Mouse (Mus musculus): Measurements from ENCODE around the gene Slc22a21. TPM values are rescaled to one million over a fixed set of nuclear protein-coding genes. Genes with fewer than 3 reads are reported as not detected.
"Not testable (repeated sequence)": the region's sequence is repeated elsewhere in the genome, so short reads cannot be mapped to it uniquely, and the experiment has no call there.

The Slc22a21 gene
- polyA plus RNA-seq, 1 experiment from 2014 or later, result 5.0 TPM

DNA sequence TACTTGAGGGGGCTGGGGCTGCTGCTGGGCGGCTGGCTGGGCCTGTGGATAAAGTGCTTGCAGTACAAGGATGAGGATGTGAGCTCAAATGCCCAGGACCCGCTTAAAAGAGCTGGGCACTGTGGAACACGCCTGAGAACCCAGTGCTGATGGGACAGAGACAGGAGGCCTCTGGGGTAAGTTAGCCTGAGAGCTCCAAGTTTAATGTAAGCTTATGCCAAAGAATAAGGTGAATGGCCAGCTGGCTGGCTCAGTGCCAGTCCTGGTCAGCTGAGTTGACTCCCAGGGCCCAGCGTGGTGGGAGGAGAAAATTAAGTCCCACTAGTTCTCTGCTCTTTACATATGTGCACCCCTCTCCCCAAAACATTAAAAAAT, 48.2 kb downstream of the Slc22a21 start:
- ATAC-seq (ENCODE audit: insufficient number of reproducible peaks, low FRiP score, low TSS enrichment, low read depth); H3K4me1 ChIP-seq; H3K9me3 ChIP-seq (replicated peaks); H3K27me3 ChIP-seq; H3K4me2 ChIP-seq (replicated peaks); H3K36me3 ChIP-seq; H3K4me3 ChIP-seq (replicated peaks); H3K9ac ChIP-seq; H3K27ac ChIP-seq (replicated peaks): not testable (repeated sequence)
- WGBS, result 76% methylated on average over 4 of the region's 4 CpGs

- H3K4me2 ChIP-seq (replicated peaks), result no peak overlapping the region
- H3K4me3 ChIP-seq (replicated peaks), result no peak overlapping the region
- no peaks in the 10 kb centered on the region for H3K36me3 ChIP-seq
- H3K9ac ChIP-seq, result no peak overlapping the region
- H3K4me1 ChIP-seq, result 0 out of 2 replicates have a peak, but pooled peaks cover 6% of the 10 kb centered on the region
- ATAC-seq (ENCODE audit: insufficient number of reproducible peaks, low FRiP score, low TSS enrichment, low read depth), result no peak
- H3K9me3 ChIP-seq (replicated peaks), result no peaks in the 10 kb centered on the region
- H3K27ac ChIP-seq (replicated peaks), result no peak overlapping the region
- 30% methylated on average over 17 of the region's 17 CpGs for WGBS
- H3K27me3 ChIP-seq, result no peaks in the 10 kb centered on the region
These were observed 48.8 kb downstream of the Slc22a21 start for GRCm38 (mm10) chr11:53931091-53931943.

GRCm38 (mm10) chr11:53929741-53930140, 50.4 kb downstream of the Slc22a21 start:
- no peak overlapping the region for H3K4me3 ChIP-seq (replicated peaks)
- H3K9ac ChIP-seq, result no peak overlapping the region
- H3K9me3 ChIP-seq (replicated peaks), result no peaks in the 10 kb centered on the region
- no peaks in the 10 kb centered on the region for H3K27me3 ChIP-seq
- no peak overlapping the region for H3K4me2 ChIP-seq (replicated peaks)
- H3K36me3 ChIP-seq, result no peaks in the 10 kb centered on the region
- H3K4me1 ChIP-seq, result 0 out of 2 replicates have a peak, but pooled peaks cover 6% of the 10 kb centered on the region
- no peak for ATAC-seq (ENCODE audit: insufficient number of reproducible peaks, low FRiP score, low TSS enrichment, low read depth)
- WGBS, result 83% methylated on average over 3 of the region's 3 CpGs
- H3K27ac ChIP-seq (replicated peaks), result no peak overlapping the region

DNA sequence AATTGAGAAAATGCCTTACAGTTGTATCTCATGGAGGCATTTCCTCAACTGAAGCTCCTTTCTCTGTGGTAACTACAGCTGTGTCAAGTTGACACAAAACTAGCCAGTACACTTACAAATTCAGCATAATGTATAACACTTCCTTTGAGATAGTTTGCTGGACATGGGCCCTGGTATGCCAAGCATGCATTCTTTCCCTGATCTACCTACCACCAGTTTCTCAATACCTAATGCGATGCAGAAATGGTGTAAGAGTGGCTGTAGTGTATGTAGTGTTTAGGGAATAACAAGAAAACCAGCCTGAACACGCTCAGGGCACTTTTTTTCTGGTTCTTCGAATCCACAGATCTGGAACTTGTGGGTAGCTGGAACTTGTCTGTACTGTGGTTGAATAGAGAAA, 51.5 kb downstream of the Slc22a21 start:
- H3K4me2 ChIP-seq (replicated peaks), result no peak overlapping the region
- no peak overlapping the region for H3K4me3 ChIP-seq (replicated peaks)
- H3K9ac ChIP-seq, result no peak overlapping the region
- H3K9me3 ChIP-seq (replicated peaks), result no peaks in the 10 kb centered on the region
- no peaks in the 10 kb centered on the region for H3K36me3 ChIP-seq
- no peaks in the 10 kb centered on the region for H3K27me3 ChIP-seq
- WGBS, result 55% methylated on average over 3 of the region's 3 CpGs
- H3K4me1 ChIP-seq, result 0 out of 2 replicates have a peak, but pooled peaks cover 6% of the 10 kb centered on the region
- no peak overlapping the region; the same call in 1 of the 2 replicates for H3K27ac ChIP-seq (replicated peaks)
- ATAC-seq (ENCODE audit: insufficient number of reproducible peaks, low FRiP score, low TSS enrichment, low read depth), result no peak

DNA sequence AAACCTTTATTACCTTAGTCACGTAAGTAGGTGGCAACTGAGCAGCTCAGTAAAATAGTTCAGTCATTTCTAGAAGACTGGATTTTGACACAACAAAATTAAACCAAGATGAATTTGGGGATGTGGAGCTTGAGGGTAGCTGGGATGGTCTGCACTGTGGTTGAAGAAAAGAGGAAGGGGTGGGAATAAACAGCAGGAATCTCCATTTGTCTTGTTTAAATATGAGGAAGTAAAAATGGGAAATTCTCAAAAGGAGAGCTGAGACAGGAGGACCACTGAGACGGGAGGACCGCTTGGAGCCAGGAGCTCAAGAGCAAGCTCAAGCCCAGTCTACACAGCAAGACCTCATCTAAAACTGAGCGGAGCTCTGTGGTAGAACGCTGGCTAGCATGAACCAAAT, 53.8 kb downstream of the Slc22a21 start:
- Histone ChIP-seq H3K4me2 (replicated peaks) (no peak overlapping the region), H3K27ac (replicated peaks) (no peak overlapping the region), H3K9me3 (replicated peaks) (no peaks in the 10 kb centered on the region), H3K36me3 (no peaks in the 10 kb centered on the region), H3K4me1 (0 out of 2 replicates have a peak, but pooled peaks cover 6% of the 10 kb centered on the region), H3K9ac (no peak overlapping the region), H3K4me3 (replicated peaks) (no peak overlapping the region), H3K27me3 (no peaks in the 10 kb centered on the region)
- WGBS, result 90% methylated on average over 5 of the region's 5 CpGs
- ATAC-seq (ENCODE audit: insufficient number of reproducible peaks, low FRiP score, low TSS enrichment, low read depth), result no peak

DNA sequence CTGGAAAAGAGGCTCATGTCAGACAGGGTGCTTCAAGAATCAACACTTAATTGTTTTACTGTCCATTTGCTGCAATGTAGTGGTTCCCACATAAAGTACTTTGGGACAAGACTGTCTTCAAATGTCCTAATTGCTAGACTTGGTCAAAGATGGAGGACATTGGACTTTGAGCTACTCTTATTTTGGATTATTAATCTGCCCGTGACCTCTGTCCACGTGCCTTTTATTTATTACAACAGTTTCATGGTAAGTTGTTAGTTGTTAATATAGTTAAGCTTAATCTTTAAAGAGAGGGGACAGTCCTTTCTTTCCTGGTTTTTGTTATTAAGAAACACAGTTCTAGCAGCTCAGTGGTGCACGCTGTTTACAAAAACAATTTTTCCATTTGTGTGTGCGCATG, 61.3 kb downstream of the Slc22a21 start:
- H3K36me3 ChIP-seq, result no peaks in the 10 kb centered on the region
- no peak overlapping the region for H3K4me3 ChIP-seq (replicated peaks)
- WGBS, result 92% methylated on average over 4 of the region's 4 CpGs
- no peak overlapping the region for H3K27ac ChIP-seq (replicated peaks)
- no peak overlapping the region for H3K4me2 ChIP-seq (replicated peaks)
- H3K9me3 ChIP-seq (replicated peaks), result no peaks in the 10 kb centered on the region
- no peak for ATAC-seq (ENCODE audit: insufficient number of reproducible peaks, low FRiP score, low TSS enrichment, low read depth)
- H3K9ac ChIP-seq, result no peak overlapping the region
- H3K27me3 ChIP-seq, result no peaks in the 10 kb centered on the region
- no peaks in the 10 kb centered on the region for H3K4me1 ChIP-seq

DNA sequence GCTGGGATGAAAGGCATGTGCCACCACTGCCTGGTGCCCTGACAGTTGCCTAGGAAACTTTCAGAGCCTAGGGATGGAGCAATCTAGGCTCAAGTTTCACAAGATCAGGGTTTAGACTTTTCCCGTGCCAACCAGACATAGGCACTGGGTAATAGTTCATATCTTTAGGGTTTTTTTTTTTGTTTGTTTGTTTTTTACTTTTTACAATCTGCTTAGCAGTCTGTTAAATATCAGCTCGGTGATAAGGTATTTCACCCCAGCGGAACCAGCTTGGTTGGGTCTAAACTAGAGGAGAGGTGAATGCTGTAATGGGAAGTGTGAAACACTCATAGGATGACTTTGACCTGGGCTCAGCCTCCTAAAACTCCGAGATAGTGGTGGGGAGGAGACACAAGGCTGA, 69.1 kb downstream of the Slc22a21 start:
- 71% methylated on average over 4 of the region's 4 CpGs for WGBS
- Histone ChIP-seq H3K36me3 (no peaks in the 10 kb centered on the region), H3K27ac (replicated peaks) (no peak overlapping the region), H3K4me1 (no peaks in the 10 kb centered on the region), H3K9ac (no peak overlapping the region), H3K27me3 (no peaks in the 10 kb centered on the region), H3K4me2 (replicated peaks) (no peak overlapping the region), H3K4me3 (replicated peaks) (no peak overlapping the region), H3K9me3 (replicated peaks) (no peaks in the 10 kb centered on the region)
- ATAC-seq (ENCODE audit: insufficient number of reproducible peaks, low FRiP score, low TSS enrichment, low read depth), result no peak

DNA sequence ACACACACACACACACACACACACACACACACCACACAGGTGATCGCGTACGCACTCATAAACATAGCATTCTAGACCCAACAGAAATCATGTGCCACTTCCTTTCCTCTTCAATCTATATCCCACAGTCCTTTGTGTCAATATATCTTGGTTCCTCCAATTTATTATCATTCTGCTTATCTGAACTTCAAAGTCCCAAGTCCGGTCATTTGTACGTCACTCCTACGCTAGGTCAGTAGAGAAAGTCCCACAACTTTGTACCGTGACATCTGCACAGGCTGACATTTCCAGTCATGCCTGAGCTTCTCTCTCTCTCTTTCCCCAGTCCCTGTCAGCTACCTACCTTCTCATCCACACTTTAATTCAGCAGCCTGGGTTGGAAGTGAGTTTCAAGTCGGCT, 71.4 kb downstream of the Slc22a21 start:
- Histone ChIP-seq H3K36me3 (no peaks in the 10 kb centered on the region), H3K27ac (replicated peaks) (no peak overlapping the region), H3K9ac (no peak overlapping the region), H3K9me3 (replicated peaks) (no peaks in the 10 kb centered on the region), H3K4me2 (replicated peaks) (no peak overlapping the region), H3K4me1 (no peaks in the 10 kb centered on the region), H3K27me3 (no peaks in the 10 kb centered on the region), H3K4me3 (replicated peaks) (no peak overlapping the region)
- ATAC-seq (ENCODE audit: insufficient number of reproducible peaks, low FRiP score, low TSS enrichment, low read depth), result no peak
- WGBS, result 90% methylated on average over 8 of the region's 8 CpGs

DNA sequence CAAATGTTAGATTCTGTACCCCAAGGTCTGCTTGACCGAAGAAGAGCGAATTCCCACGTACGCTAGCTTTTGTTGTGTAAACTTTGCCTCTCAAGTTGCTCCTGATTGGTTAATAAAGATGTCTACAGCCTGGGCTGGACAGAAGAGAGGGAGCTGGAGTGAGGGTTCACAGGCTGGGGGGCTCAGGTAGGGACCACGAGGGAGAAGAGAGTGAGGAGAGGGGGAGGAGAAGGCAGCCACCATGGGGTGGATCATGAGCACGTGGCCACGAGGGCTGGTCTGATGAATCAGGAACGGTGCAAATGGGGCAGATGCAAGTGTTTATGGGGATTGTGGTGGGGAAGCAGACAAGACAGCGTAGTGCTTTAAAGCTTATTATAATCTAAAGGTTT, 75.6 kb downstream of the Slc22a21 start:
- Histone ChIP-seq H3K27ac (replicated peaks) (no peak overlapping the region), H3K4me2 (replicated peaks) (no peak overlapping the region), H3K9ac (no peak overlapping the region), H3K9me3 (replicated peaks) (no peaks in the 10 kb centered on the region), H3K36me3 (no peaks in the 10 kb centered on the region), H3K4me1 (no peaks in the 10 kb centered on the region), H3K4me3 (replicated peaks) (no peak overlapping the region), H3K27me3 (no peaks in the 10 kb centered on the region)
- WGBS, result 74% methylated on average over 9 of the region's 9 CpGs
- no peak for ATAC-seq (ENCODE audit: insufficient number of reproducible peaks, low FRiP score, low TSS enrichment, low read depth)

DNA sequence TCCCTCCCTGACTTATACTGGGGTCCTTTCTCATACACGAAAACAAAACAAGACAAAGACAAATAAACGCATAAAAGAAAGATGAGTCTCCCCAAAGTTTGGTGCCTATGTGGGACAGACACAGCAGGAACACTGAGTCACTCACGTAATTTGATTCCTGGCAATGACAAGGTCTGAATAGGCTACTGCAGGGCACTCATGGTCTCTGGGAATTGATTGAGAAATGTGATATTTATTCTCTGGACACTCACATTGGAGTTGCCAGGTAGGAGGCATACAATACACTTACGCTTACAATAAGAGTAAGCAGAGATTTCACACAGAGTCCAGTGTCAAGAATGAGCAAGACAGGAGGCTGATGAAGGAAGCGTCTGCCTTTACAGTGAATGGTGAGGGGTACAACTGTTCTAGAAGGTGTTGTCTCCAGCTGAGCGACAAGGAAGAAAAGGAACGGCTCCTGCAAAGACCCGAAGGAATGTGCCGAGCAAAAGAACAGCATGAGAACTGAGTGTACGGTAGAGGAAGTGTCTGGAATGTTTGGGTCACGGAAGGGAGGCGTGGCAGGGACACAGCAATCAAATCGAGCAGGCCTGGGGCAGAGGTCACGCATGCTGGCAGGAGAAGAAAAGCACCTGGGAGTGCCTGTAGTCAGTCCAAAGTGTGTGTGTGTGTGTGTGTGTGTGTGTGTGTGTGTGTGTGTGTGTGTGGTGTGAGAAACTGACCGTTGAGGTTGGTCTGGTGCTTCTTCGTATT, 76.2 kb downstream of the Slc22a21 start:
- no peaks in the 10 kb centered on the region for H3K27me3 ChIP-seq
- no peak overlapping the region for H3K9ac ChIP-seq
- no peak overlapping the region for H3K27ac ChIP-seq (replicated peaks)
- no peaks in the 10 kb centered on the region for H3K4me1 ChIP-seq
- H3K36me3 ChIP-seq, result no peaks in the 10 kb centered on the region
- H3K9me3 ChIP-seq (replicated peaks), result no peaks in the 10 kb centered on the region
- H3K4me3 ChIP-seq (replicated peaks), result no peak overlapping the region
- H3K4me2 ChIP-seq (replicated peaks), result no peak overlapping the region
- no peak for ATAC-seq (ENCODE audit: insufficient number of reproducible peaks, low FRiP score, low TSS enrichment, low read depth)
- WGBS, result 33% methylated on average over 16 of the region's 16 CpGs

- no peak overlapping the region for H3K9ac ChIP-seq
- no peak overlapping the region for H3K4me2 ChIP-seq (replicated peaks)
- 94% methylated on average over 14 of the region's 14 CpGs for WGBS
- no peaks in the 10 kb centered on the region for H3K4me1 ChIP-seq
- no peaks in the 10 kb centered on the region for H3K27me3 ChIP-seq
- H3K36me3 ChIP-seq, result no peaks in the 10 kb centered on the region
- H3K27ac ChIP-seq (replicated peaks), result no peak overlapping the region
- H3K9me3 ChIP-seq (replicated peaks), result no peaks in the 10 kb centered on the region
- H3K4me3 ChIP-seq (replicated peaks), result no peak overlapping the region
- no peak for ATAC-seq (ENCODE audit: insufficient number of reproducible peaks, low FRiP score, low TSS enrichment, low read depth)
These were observed 77.4 kb downstream of the Slc22a21 start for GRCm38 (mm10) chr11:53902741-53903140.
